Mouse (Mus musculus): ENCODE measurements at regions not wholly inside any gene's neighbourhood (a gene's known extent, or its start where the extent isn't known, plus 50 kb on each side); places are given as distances from the start of the nearest gene placed in this dataset.

- TF ChIP-seq EP300 (IDR thresholded peaks at IDR 0.05; ENCODE audit: insufficient read depth, low read depth, low read length) (no peak), POLR2A (IDR thresholded peaks at IDR 0.05; ENCODE audit: insufficient read depth, low read length) (no peak)
Observed at GRCm38 (mm10) chr3:147537584-147537983, 685.4 kb downstream of the Ttll7 start.

Data from ES-Bruce4 (cell line).